Mouse (Mus musculus) lung, embryonic 14.5 days (tissue): ENCODE data around the gene Itgb6. TPM values are rescaled to one million over a fixed set of nuclear protein-coding genes. Genes with fewer than 3 reads are reported as not detected.

Source experiments
- ATAC-seq: fragments of 200-750 bp; cut with Nextera tagmentation; 2 replicates; pipeline ENCODE4 v1.8.0; 2017; ENCODE audit warnings: mild to moderate bottlenecking, moderate TSS enrichment, moderate library complexity; ENCODE audit not compliant: insufficient read depth
- DNase-seq: peaks from one replicate; pipeline ENCODE4 v3.0.0-alpha.2; 2015
- H3K27ac ChIP-seq: fragments of 300-500 bp; sonication (generic); 2 replicates; pipeline ENCODE4 v1.5.1; 2014; ENCODE audit warnings: low read depth, mild to moderate bottlenecking, moderate library complexity
- H3K27me3 ChIP-seq: fragments of 300-500 bp; sonication (generic); 2 replicates; pipeline ENCODE4 v1.6.1; 2014; ENCODE audit warnings: low read length, control low read depth; ENCODE audit not compliant: insufficient read depth
- H3K36me3 ChIP-seq: fragments of 300-500 bp; sonication (generic); 2 replicates; pipeline ENCODE4 v1.6.1; 2014; ENCODE audit warnings: control low read depth; ENCODE audit not compliant: insufficient read depth
- H3K4me1 ChIP-seq: fragments of 300-500 bp; sonication (generic); 2 replicates; pipeline ENCODE4 v1.6.1; 2014; ENCODE audit warnings: antibody characterized with exemption, control low read depth; ENCODE audit not compliant: insufficient read depth
- H3K4me2 ChIP-seq: fragments of 300-500 bp; sonication (generic); 2 replicates; pipeline ENCODE4 v1.6.1; 2014; ENCODE audit warnings: mild to moderate bottlenecking
- H3K4me3 ChIP-seq: fragments of 300-500 bp; sonication (generic); 2 replicates; pipeline ENCODE4 v1.5.1; 2014; ENCODE audit warnings: low read depth, low read length
- H3K9ac ChIP-seq: fragments of 300-500 bp; sonication (generic); 2 replicates; pipeline ENCODE4 v1.6.1; 2014
- H3K9me3 ChIP-seq: fragments of 300-500 bp; sonication (generic); 2 replicates; pipeline ENCODE4 v1.6.1; 2016; ENCODE audit warnings: low read depth, low read length, control low read depth
- CTCF ChIP-seq: IDR thresholded peaks from 2 replicates; pipeline ENCODE4 v1.5.1; 2016; ENCODE audit warnings: antibody characterized with exemption, low read depth
- WGBS: fragments of 180-500 bp; shearing (Covaris S2); extraction: QIAGEN DNeasy Blood & Tissue Kit; methylation state at CpG from one replicate; pipeline ENCODE4 v1.1.7; 2014; 5-methylcytosine and 5-hydroxymethylcytosine counted together
- polyA plus RNA-seq: library from polyadenylated mRNA; unstranded; fragments of >200 nt; fragmentation: Nextera tagmentation; extraction: Ambion mirVana; gene quantifications from 2 replicates; pipeline ENCODE4 v1.2.1, GENCODE M21; 2014

Itgb6 gene
- polyA plus RNA-seq, 1 experiment from 2014 or later, result 5.5 TPM

GRCm38 (mm10) chr2:60747590-60747989, 25.1 kb upstream of the Itgb6 start:
- no peak overlapping the region for H3K4me3 ChIP-seq
- no peak overlapping the region for H3K4me2 ChIP-seq
- TF ChIP-seq CTCF, result peak; percentile 23; the same call in 1 of the 2 replicates
- H3K4me1 ChIP-seq, result 0 out of 2 replicates have a peak, but pooled peaks cover 6% of the 10 kb centered on the region
- peaks cover 16% of the 10 kb centered on the region for H3K36me3 ChIP-seq
- DNase-seq, result peak; percentile 56
- peak; percentile 54 for ATAC-seq
- WGBS, result 37% methylated on average over 3 of the region's 3 CpGs
- H3K9ac ChIP-seq, result no peak overlapping the region
- no peaks in the 10 kb centered on the region for H3K9me3 ChIP-seq
- H3K27me3 ChIP-seq, result no peaks in the 10 kb centered on the region
- H3K27ac ChIP-seq, result peak overlapping the region; percentile 5; the same call in 1 of the 2 replicates

GRCm38 (mm10) chr2:60744674-60745073, 22.2 kb upstream of the Itgb6 start:
- H3K9ac ChIP-seq, result no peak overlapping the region
- 64% methylated on average over 3 of the region's 3 CpGs for WGBS
- peaks cover 8% of the 10 kb centered on the region for H3K36me3 ChIP-seq
- H3K4me1 ChIP-seq, result 0 out of 2 replicates have a peak, but pooled peaks cover 6% of the 10 kb centered on the region
- no peaks in the 10 kb centered on the region for H3K9me3 ChIP-seq
- no peaks in the 10 kb centered on the region for H3K27me3 ChIP-seq
- no peak for TF ChIP-seq CTCF
- H3K4me3 ChIP-seq, result no peak overlapping the region
- ATAC-seq (no peak), DNase-seq (peak; percentile 34)
- H3K27ac ChIP-seq, result no peak overlapping the region
- H3K4me2 ChIP-seq, result no peak overlapping the region

GRCm38 (mm10) chr2:60739389-60740137, 17.1 kb upstream of the Itgb6 start:
- Histone ChIP-seq H3K27ac (no peak overlapping the region), H3K4me3 (no peak overlapping the region), H3K9me3 (no peaks in the 10 kb centered on the region), H3K4me2 (no peak overlapping the region), H3K36me3 (no peaks in the 10 kb centered on the region), H3K4me1 (no peaks in the 10 kb centered on the region), H3K27me3 (no peaks in the 10 kb centered on the region), H3K9ac (no peak overlapping the region)
- TF ChIP-seq CTCF, result no peak
- DNase-seq, result peak; percentile 26
- ATAC-seq, result peak; percentile 38; the same call in 1 of the 2 replicates
- 50% methylated on average over 10 of the region's 10 CpGs for WGBS

DNA sequence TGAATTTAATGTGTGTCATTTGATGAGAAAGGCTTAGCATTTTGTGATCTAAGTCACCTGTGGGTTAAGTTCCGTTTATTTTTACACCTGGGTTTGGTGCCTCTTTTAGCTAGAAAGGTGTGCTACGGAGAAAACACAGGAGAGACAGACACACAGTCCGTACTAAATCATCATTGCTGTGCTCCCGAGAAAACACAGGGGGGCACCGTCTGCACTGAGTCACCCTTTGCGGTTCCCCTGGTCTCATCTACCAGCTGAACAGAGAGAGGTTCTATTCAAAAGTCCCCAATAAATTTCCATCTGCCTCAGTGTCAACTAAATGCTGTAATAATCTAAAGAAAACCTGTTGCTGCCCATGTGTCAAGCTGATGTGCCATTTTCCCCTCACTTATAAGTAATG, 8.5 kb upstream of the Itgb6 start:
- Histone ChIP-seq H3K9ac (no peak overlapping the region), H3K4me1 (peaks cover 12% of the 10 kb centered on the region), H3K4me3 (no peak overlapping the region), H3K27me3 (no peaks in the 10 kb centered on the region), H3K4me2 (no peak overlapping the region), H3K27ac (no peak overlapping the region; the same call in 1 of the 2 replicates), H3K9me3 (no peaks in the 10 kb centered on the region), H3K36me3 (no peaks in the 10 kb centered on the region)
- DNase-seq, result no peak
- peak; percentile 32; the same call in 1 of the 2 replicates for TF ChIP-seq CTCF
- WGBS, result 43% methylated on average over 6 of the region's 6 CpGs
- ATAC-seq, result no peak

DNA sequence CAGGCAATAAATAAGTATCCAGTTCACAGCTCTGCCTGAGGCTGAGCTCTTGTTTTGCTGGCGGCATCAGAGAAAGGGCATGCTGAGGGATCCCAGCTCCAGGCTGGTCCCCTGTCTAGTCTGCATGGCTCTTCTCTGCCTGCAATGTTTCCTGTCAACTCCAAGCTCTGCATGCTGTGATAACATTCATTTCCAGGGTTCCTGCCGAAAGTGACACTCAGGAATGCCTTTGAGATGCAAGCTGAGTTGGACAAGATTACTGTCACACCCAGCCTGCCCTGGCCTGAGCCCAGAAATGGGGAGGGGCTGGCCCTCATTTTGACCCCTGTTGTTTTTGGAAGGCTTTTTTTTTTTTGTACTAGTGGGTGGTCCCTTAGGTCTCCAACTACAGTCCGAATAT, 7.6 kb upstream of the Itgb6 start:
- peak; percentile 97 for ATAC-seq
- no peak overlapping the region for H3K9ac ChIP-seq
- no peak for TF ChIP-seq CTCF

GRCm38 (mm10) chr2:60728902-60729585, 6.6 kb upstream of the Itgb6 start:
- H3K9me3 ChIP-seq, result no peaks in the 10 kb centered on the region
- ATAC-seq (peak; percentile 22; the same call in 1 of the 2 replicates), DNase-seq (no peak)
- WGBS, result 51% methylated on average over 10 of the region's 10 CpGs
- peak overlapping the region; percentile 86; the same call in 1 of the 2 replicates for H3K27ac ChIP-seq
- H3K4me3 ChIP-seq, result no peak overlapping the region
- TF ChIP-seq CTCF, result no peak
- H3K9ac ChIP-seq, result no peak overlapping the region
- H3K27me3 ChIP-seq, result no peaks in the 10 kb centered on the region
- H3K36me3 ChIP-seq, result no peaks in the 10 kb centered on the region
- no peak overlapping the region for H3K4me2 ChIP-seq
- peaks cover 12% of the 10 kb centered on the region for H3K4me1 ChIP-seq

More for the DNA sequence above, 7.6 kb upstream of the Itgb6 start:
- Histone ChIP-seq H3K36me3 (no peaks in the 10 kb centered on the region), H3K9me3 (no peaks in the 10 kb centered on the region), H3K4me3 (no peak overlapping the region), H3K4me2 (peak overlapping the region; percentile 32), H3K27me3 (no peaks in the 10 kb centered on the region), H3K27ac (peak overlapping the region; percentile 86), H3K4me1 (peaks cover 12% of the 10 kb centered on the region)
- DNase-seq, result peak; percentile 91
- 7% methylated on average over 3 of the region's 3 CpGs for WGBS

- DNase-seq (no peak), ATAC-seq (no peak)
- Histone ChIP-seq H3K27ac (no peak overlapping the region), H3K4me2 (no peak overlapping the region), H3K4me1 (peaks cover 12% of the 10 kb centered on the region), H3K36me3 (no peaks in the 10 kb centered on the region), H3K4me3 (no peak overlapping the region), H3K9ac (no peak overlapping the region), H3K27me3 (no peaks in the 10 kb centered on the region), H3K9me3 (no peaks in the 10 kb centered on the region)
- no peak for TF ChIP-seq CTCF
- WGBS, result 80% methylated on average over 2 of the region's 2 CpGs
These were observed 2.2 kb upstream of the Itgb6 start for GRCm38 (mm10) chr2:60724660-60725059.
